Mouse (Mus musculus) G1E (cell line): ENCODE results near the gene Alox5ap. TPM values are rescaled to one million over a fixed set of nuclear protein-coding genes. Genes with fewer than 3 reads are reported as not detected.

Experiments
- ATAC-seq: 2 replicates; pipeline ENCODE4 v1.8.0; 2016; ENCODE audit warnings: mild to moderate bottlenecking; ENCODE audit not compliant: insufficient number of reproducible peaks, poor library complexity, low FRiP score, severe bottlenecking; ENCODE audit errors: extremely low read depth
- DNase-seq: peaks from one replicate; pipeline ENCODE4 v3.0.0; 2012; ENCODE audit warnings: low spot score
- H3K27me3 ChIP-seq: 2 replicates; pipeline ENCODE4 v1.6.1; 2012; ENCODE audit warnings: mild to moderate bottlenecking, low read length, inconsistent platforms; ENCODE audit not compliant: insufficient read depth
- H3K36me3 ChIP-seq: replicated peaks from 2 replicates; pipeline ENCODE3; 2012; ENCODE audit warnings: mild to moderate bottlenecking, inconsistent platforms
- H3K4me1 ChIP-seq: 2 replicates; pipeline ENCODE4 v1.6.1; 2012; ENCODE audit warnings: low read depth, low read length, inconsistent platforms, mixed read lengths; ENCODE audit not compliant: insufficient read depth
- H3K4me3 ChIP-seq: 2 replicates; pipeline ENCODE4 v1.5.1; 2012; ENCODE audit warnings: low read depth, mild to moderate bottlenecking, inconsistent platforms, low read length, moderate library complexity, mixed read lengths
- H3K9me3 ChIP-seq: replicated peaks from 2 replicates; pipeline ENCODE4 v1.6.1; 2012; ENCODE audit warnings: inconsistent platforms
- CTCF ChIP-seq: IDR thresholded peaks from 2 replicates; pipeline ENCODE4 v1.5.1; 2012; ENCODE audit warnings: low read depth, low read length, inconsistent platforms, mixed read lengths
- GATA1 ChIP-seq: IDR thresholded peaks from 2 replicates; pipeline ENCODE4 v1.6.1; 2012; ENCODE audit warnings: borderline replicate concordance, low read length, inconsistent platforms, mixed read lengths
- GATA2 ChIP-seq: IDR thresholded peaks from 2 replicates; pipeline ENCODE4 v1.6.1; 2012; ENCODE audit warnings: low read depth, low read length, inconsistent platforms, borderline replicate concordance
- POLR2AphosphoS5 ChIP-seq: IDR thresholded peaks from 2 replicates; pipeline ENCODE4 v1.6.1; 2012; ENCODE audit warnings: low read depth, low read length, inconsistent platforms; ENCODE audit not compliant: insufficient replicate concordance
- TAL1 ChIP-seq: conservative IDR thresholded peaks from 2 replicates; pipeline ENCODE4 v1.6.1; 2012; ENCODE audit warnings: low read depth, low read length, inconsistent platforms, mixed read lengths
- polyA plus RNA-seq: library from polyadenylated mRNA; stranded (reverse); fragments of >175 nt; gene quantifications from 2 replicates; pipeline ENCODE4 v1.2.3, GENCODE M21; 2012
- total RNA-seq, 2 experiments: library from RNA; stranded (forward) in 1 of 2; stranded (reverse) in 1 of 2; fragments of 200-1000 nt in 1 of 2; fragments of >200 nt in 1 of 2; fragmentation: Nextera tagmentation in 1 of 2; gene quantifications; 2 replicates each; pipeline ENCODE4 v1.2.3; 2014 to 2017

Alox5ap gene
- total and polyA plus RNA-seq, 3 experiments = 1.5 to 157 (median 38.1) TPM

- no peak for DNase-seq
Measured at GRCm38 (mm10) chr5:149316926-149317325, 52.4 kb downstream of the Alox5ap start.

GRCm38 (mm10) chr5:149319874-149320323 lies 55.3 kb downstream of the Alox5ap start:
- Histone ChIP-seq H3K4me1 (no peaks in the 10 kb centered on the region), H3K27me3 (no peaks in the 10 kb centered on the region), H3K36me3 (no peaks in the 10 kb centered on the region)

More at GRCm38 (mm10) chr5:149316926-149317325, 52.4 kb downstream of the Alox5ap start:
- ATAC-seq = no peak
- no peaks in the 10 kb centered on the region for H3K27me3 ChIP-seq
- no peaks in the 10 kb centered on the region for H3K36me3 ChIP-seq
- no peaks in the 10 kb centered on the region; the same call in 1 of the 2 replicates for H3K9me3 ChIP-seq
- H3K4me1 ChIP-seq = no peaks in the 10 kb centered on the region
- H3K4me3 ChIP-seq = no peak overlapping the region
- TF ChIP-seq GATA2 = no peak
- TF ChIP-seq TAL1 = no peak
- no peak for TF ChIP-seq GATA1
- no peak for TF ChIP-seq POLR2AphosphoS5
- no peak for TF ChIP-seq CTCF

DNA sequence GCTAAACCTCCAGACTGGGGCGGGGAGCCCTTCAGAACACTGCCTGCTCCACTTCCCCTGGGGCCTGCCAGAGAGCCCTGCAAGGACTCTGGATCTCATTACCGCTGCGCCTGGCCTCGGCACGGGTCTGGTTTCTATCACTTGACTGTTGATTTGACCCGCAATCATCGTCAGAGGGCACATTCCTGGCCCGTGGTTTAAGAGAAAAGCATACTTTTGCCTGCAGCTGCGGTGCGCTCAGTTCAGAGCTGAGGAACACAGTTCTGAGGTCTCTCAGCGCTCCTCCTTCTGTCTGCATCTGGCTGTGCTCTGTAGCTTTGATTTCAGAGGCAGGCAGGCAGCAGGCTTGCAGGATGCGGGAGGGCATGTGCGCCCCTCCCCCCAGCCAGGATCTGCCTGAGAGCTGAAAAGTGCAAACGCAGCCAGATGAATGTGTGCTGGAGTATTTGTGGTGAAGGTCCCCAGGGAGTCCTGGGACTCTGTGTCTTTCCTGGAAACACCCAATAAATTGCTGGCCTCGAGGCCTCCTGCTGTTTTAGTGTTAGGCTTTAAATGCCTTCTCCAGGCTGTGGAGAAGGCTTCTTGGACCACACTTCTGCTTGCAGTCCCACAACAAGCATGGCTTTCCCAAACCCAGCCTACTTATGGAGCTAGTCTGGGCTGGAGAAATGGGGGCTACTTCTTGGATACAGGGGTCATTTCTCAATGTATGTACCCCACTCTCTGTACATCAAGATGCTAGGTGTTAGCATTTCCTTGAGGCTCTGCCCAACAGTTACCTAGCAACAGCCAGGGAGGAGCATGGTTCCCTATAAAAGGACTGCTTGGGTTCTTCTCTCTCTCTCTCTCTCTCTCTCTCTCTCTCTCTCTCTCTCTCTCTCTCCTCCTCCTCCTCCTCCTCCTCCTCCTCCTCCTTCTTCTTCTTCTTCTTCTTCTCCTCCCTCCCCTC lies 56.2 kb downstream of the Alox5ap start:
- DNase-seq = no peak
- Histone ChIP-seq H3K36me3 (no peaks in the 10 kb centered on the region), H3K27me3 (no peaks in the 10 kb centered on the region)

More at GRCm38 (mm10) chr5:149319874-149320323, 55.3 kb downstream of the Alox5ap start:
- TF ChIP-seq POLR2AphosphoS5 (no peak), CTCF (no peak), GATA2 (no peak), GATA1 (no peak), TAL1 (no peak)
- H3K4me3 ChIP-seq = no peak overlapping the region
- no peak for DNase-seq
- H3K9me3 ChIP-seq = no peaks in the 10 kb centered on the region; the same call in 1 of the 2 replicates
- ATAC-seq = no peak

GRCm38 (mm10) chr5:149321909-149322841 lies 57.6 kb downstream of the Alox5ap start:
- DNase-seq (no peak), ATAC-seq (no peak)
- Histone ChIP-seq H3K27me3 (no peaks in the 10 kb centered on the region), H3K9me3 (no peaks in the 10 kb centered on the region), H3K4me1 (no peaks in the 10 kb centered on the region), H3K36me3 (no peaks in the 10 kb centered on the region), H3K4me3 (no peak overlapping the region)
- TF ChIP-seq TAL1 (no peak), CTCF (no peak), GATA2 (no peak), GATA1 (no peak), POLR2AphosphoS5 (no peak)

More for the DNA sequence above, 56.2 kb downstream of the Alox5ap start:
- H3K4me3 ChIP-seq = no peak overlapping the region
- no peaks in the 10 kb centered on the region for H3K9me3 ChIP-seq
- H3K4me1 ChIP-seq = no peaks in the 10 kb centered on the region
- TF ChIP-seq POLR2AphosphoS5 = no peak
- no peak for ATAC-seq

DNA sequence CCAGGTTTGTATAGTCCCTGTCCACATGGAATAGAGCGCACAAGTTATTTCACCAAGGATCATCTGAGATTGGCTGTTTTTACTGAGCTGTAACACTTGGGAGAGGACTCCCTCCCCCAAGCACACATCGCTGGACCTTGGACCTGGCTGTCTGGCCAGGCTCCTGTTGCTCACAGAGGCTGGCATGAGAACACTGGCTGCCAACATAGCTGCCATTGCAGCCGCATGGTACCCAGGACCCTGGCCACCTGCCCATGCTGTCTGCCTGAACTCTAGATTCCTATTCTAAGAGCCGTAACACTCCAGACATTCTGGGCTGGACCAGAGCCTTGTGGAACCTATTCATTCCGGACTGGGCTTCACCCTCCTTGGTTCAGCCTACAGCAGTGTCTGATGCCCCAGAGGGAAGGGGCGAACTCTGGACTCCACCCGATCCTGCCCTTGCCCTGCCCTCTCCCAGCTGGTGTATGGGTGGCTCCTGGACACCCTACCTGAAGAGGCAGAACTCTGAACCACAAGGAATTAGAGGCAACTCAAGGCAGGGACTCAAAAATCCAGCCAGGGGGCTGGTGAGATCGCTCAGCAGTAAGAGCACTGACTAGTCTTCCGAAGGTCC lies 58.5 kb downstream of the Alox5ap start:
- ATAC-seq (no peak), DNase-seq (no peak)
- Histone ChIP-seq H3K27me3 (no peaks in the 10 kb centered on the region), H3K4me3 (no peak overlapping the region), H3K4me1 (no peaks in the 10 kb centered on the region), H3K36me3 (no peaks in the 10 kb centered on the region), H3K9me3 (no peaks in the 10 kb centered on the region)
- TF ChIP-seq GATA2 (no peak), POLR2AphosphoS5 (no peak), CTCF (no peak), GATA1 (no peak), TAL1 (no peak)
